Mouse (Mus musculus) megakaryocyte, embryonic 14.5 days (primary cell): ENCODE data around the gene Fam163a.

Experiments used
- FLI1 ChIP-seq: IDR thresholded peaks from 2 replicates; pipeline ENCODE4 v1.6.1; 2012; ENCODE audit warnings: low read length, inconsistent platforms, mixed read lengths
- GATA1 ChIP-seq: IDR thresholded peaks from 3 replicates; pipeline ENCODE4 v1.6.1; 2012; ENCODE audit warnings: mixed read lengths, low read length, inconsistent platforms, borderline replicate concordance

DNA sequence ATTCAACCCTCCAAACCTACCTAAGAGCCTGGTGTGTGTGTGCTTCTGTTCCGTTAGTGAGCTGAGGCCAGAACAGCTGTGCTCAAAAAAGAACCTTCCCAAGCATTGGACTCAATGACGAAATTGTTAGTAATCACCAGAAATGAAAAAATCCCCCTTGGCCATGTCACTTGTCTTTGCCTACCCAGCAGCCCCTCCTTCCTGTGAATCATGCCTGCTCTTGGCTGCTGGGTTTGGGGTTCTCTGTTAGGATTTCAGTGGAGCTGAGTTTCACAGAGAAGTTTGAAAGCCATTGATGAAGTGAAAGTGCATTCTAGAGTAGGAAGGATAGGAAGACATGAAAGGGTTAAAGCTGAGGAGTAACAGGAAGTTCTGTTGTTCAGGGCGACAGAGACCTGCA, 138.7 kb downstream of the Fam163a start:
- TF ChIP-seq GATA1, result no peak
- TF ChIP-seq FLI1, result no peak
